Mouse (Mus musculus) liver, embryonic 12.5 days (tissue): Measurements from ENCODE around the gene Vps33a. TPM values are rescaled to one million over a fixed set of nuclear protein-coding genes. Genes with fewer than 3 reads are reported as not detected.

ENCODE experiments used
- ATAC-seq: fragments of 200-750 bp; cut with Nextera tagmentation; 2 replicates; pipeline ENCODE4 v1.8.0; 2017; ENCODE audit warnings: moderate number of reproducible peaks, mild to moderate bottlenecking, moderate library complexity
- H3K27ac ChIP-seq: fragments of 300-500 bp; sonication (generic); 2 replicates; pipeline ENCODE4 v1.5.1; 2016; ENCODE audit warnings: mild to moderate bottlenecking
- H3K27me3 ChIP-seq: fragments of 300-500 bp; sonication (generic); replicated peaks from 2 replicates; pipeline ENCODE4 v1.6.1; 2016; ENCODE audit warnings: mild to moderate bottlenecking, moderate library complexity
- H3K36me3 ChIP-seq: fragments of 300-500 bp; sonication (generic); 2 replicates; pipeline ENCODE4 v1.6.1; 2016; ENCODE audit warnings: mild to moderate bottlenecking, moderate library complexity
- H3K4me1 ChIP-seq: fragments of 300-500 bp; sonication (generic); 2 replicates; pipeline ENCODE4 v1.6.1; 2016
- H3K4me2 ChIP-seq: fragments of 300-500 bp; sonication (generic); 2 replicates; pipeline ENCODE4 v1.6.1; 2016; ENCODE audit warnings: mild to moderate bottlenecking, moderate library complexity
- H3K4me3 ChIP-seq: fragments of 300-500 bp; sonication (generic); 2 replicates; pipeline ENCODE4 v1.5.1; 2016; ENCODE audit warnings: mild to moderate bottlenecking, moderate library complexity
- H3K9ac ChIP-seq: fragments of 300-500 bp; sonication (generic); 2 replicates; pipeline ENCODE4 v1.6.1; 2016; ENCODE audit warnings: mild to moderate bottlenecking, moderate library complexity
- H3K9me3 ChIP-seq: fragments of 300-500 bp; sonication (generic); replicated peaks from 2 replicates; pipeline ENCODE4 v1.6.1; 2016; ENCODE audit warnings: mild to moderate bottlenecking, moderate library complexity
- WGBS: fragments of 180-500 bp; shearing (Covaris S2); methylation state at CpG from one replicate; pipeline ENCODE4 v1.1.7; 2016; ENCODE audit not compliant: insufficient replicate concordance; 5-methylcytosine and 5-hydroxymethylcytosine counted together
- microRNA-seq: library from miRNA; unstranded; fragments of <30 nt; microRNA quantifications from one replicate; pipeline ENCODE4, GENCODE M21; 2017
- polyA plus RNA-seq: library from polyadenylated mRNA; unstranded; fragments of >200 nt; fragmentation: Nextera tagmentation; extraction: Ambion mirVana; gene quantifications from 2 replicates; pipeline ENCODE4 v1.2.1, GENCODE M21; 2016

The Vps33a gene
- polyA plus RNA-seq, 1 experiment from 2014 or later, result 22.6 TPM

- H3K36me3 ChIP-seq, result no peaks in the 10 kb centered on the region
- no peak overlapping the region for H3K4me2 ChIP-seq
- 56% methylated on average over 9 of the region's 9 CpGs for WGBS
- H3K9ac ChIP-seq, result no peak overlapping the region
- no peak overlapping the region for H3K4me3 ChIP-seq
- H3K27ac ChIP-seq, result no peak overlapping the region
- peaks cover 4% of the 10 kb centered on the region; the same call in 1 of the 2 replicates for H3K4me1 ChIP-seq
- no peak for ATAC-seq
- H3K27me3 ChIP-seq, result peaks cover 39% of the 10 kb centered on the region
- no peaks in the 10 kb centered on the region for H3K9me3 ChIP-seq
Observed at GRCm38 (mm10) chr5:123489935-123490334, 82.9 kb downstream of the Vps33a start.

- no peaks in the 10 kb centered on the region for H3K36me3 ChIP-seq
- no peak for ATAC-seq
- no peaks in the 10 kb centered on the region for H3K9me3 ChIP-seq
- H3K4me2 ChIP-seq, result peak within 1 kb of the TSS; percentile 50
- 11% methylated on average over 25 of the region's 25 CpGs for WGBS
- H3K4me1 ChIP-seq, result peaks cover 4% of the 10 kb centered on the region; the same call in 1 of the 2 replicates
- H3K27ac ChIP-seq, result no peak within 1 kb of the TSS
- peaks cover 39% of the 10 kb centered on the region for H3K27me3 ChIP-seq
- no peak within 1 kb of the TSS for H3K4me3 ChIP-seq
- no peak within 1 kb of the TSS for H3K9ac ChIP-seq
Observed at GRCm38 (mm10) chr5:123489112-123489785, 83.6 kb downstream of the Vps33a start, which contains the start of the genes Lrrc43 and Il31. Gene Lrrc43 (plus strand): TSS chr5:123489305. Gene Il31 (minus strand): TSS chr5:123489489.

- 47% methylated on average over 11 of the region's 11 CpGs for WGBS
- Histone ChIP-seq H3K4me1 (peaks cover 4% of the 10 kb centered on the region; the same call in 1 of the 2 replicates), H3K4me2 (no peak overlapping the region), H3K9me3 (no peaks in the 10 kb centered on the region), H3K27ac (no peak overlapping the region), H3K36me3 (no peaks in the 10 kb centered on the region), H3K27me3 (peaks cover 34% of the 10 kb centered on the region), H3K4me3 (no peak overlapping the region), H3K9ac (no peak overlapping the region)
- ATAC-seq, result no peak
Observed at GRCm38 (mm10) chr5:123487659-123488395, 85.0 kb downstream of the Vps33a start.

Small RNAs within 50 kb of the gene (microRNA-seq; reads per million reads assigned to microRNA genes)
- 4.6 reads per million, percentile 7 among the genes with 10 or more reads in this experiment for gene Mir7647

Other genes starting within 250 kb of the Vps33a start
- gene Bcl7a, start 229.2 kb downstream of the Vps33a start, polyA plus RNA-seq, result 11.7 and 12.7 TPM in 2 replicates
- gene Mlxip, start 178.2 kb downstream of the Vps33a start, polyA plus RNA-seq, result 6.7 and 7.0 TPM in 2 replicates
- gene Lrrc43, start 83.7 kb downstream of the Vps33a start, polyA plus RNA-seq, result not detected in 2 replicates
- not detected in 2 replicates for gene Il31, start 83.5 kb downstream of the Vps33a start, polyA plus RNA-seq
- gene B3gnt4, start 62.6 kb downstream of the Vps33a start, polyA plus RNA-seq, result 0.20 TPM in 1 of 2 replicates, not detected in the other
- gene Diablo, start 48.9 kb downstream of the Vps33a start, polyA plus RNA-seq, result 71.6 and 75.7 TPM in 2 replicates
- gene Gm49027, start 47.5 kb downstream of the Vps33a start, polyA plus RNA-seq, result 0.23 and 0.29 TPM in 2 replicates
- gene Clip1, start 111.6 kb upstream of the Vps33a start, polyA plus RNA-seq, result 17.6 and 20.4 TPM in 2 replicates
- gene Zcchc8, start 148.1 kb upstream of the Vps33a start, polyA plus RNA-seq, result 49.6 and 51.9 TPM in 2 replicates
- gene Rsrc2, start 176.4 kb upstream of the Vps33a start, polyA plus RNA-seq, result 64.6 and 65.7 TPM in 2 replicates
- gene Kntc1, start 176.7 kb upstream of the Vps33a start, polyA plus RNA-seq, result 39.2 and 39.5 TPM in 2 replicates